Mouse (Mus musculus): Measurements from ENCODE around the gene Prss12. TPM values are rescaled to one million over a fixed set of nuclear protein-coding genes. Genes with fewer than 3 reads are reported as not detected.

Gene Prss12
- polyA plus RNA-seq, 1 experiment from 2014 or later, result 13.9 TPM

DNA sequence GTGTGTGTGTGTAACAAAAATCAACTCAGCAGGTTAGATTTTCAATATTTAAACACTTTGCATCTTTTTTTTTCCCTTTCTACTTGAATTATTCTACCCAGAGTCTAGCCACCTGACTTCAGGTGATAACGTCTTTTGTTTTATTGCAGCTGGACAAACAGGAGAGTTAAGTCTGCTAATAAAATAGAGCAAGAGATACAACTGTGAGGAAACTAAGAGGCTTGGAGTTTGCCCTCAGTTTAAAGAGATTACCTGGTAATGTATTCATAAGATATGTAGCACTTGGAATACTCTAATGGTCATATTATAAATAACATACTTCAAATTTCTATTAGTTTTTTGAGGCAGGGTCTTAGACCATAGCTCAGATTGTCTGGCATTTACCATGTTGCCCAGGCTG, 9.1 kb upstream of the Prss12 start:
- no peaks in the 10 kb centered on the region for H3K4me1 ChIP-seq
- H3K9ac ChIP-seq (replicated peaks), result no peak overlapping the region
- H3K27ac ChIP-seq (replicated peaks), result no peak overlapping the region
- no peak overlapping the region for H3K4me2 ChIP-seq (replicated peaks)
- 88% methylated on average over 1 of the region's 1 CpGs for WGBS
- no peak for ATAC-seq (ENCODE audit: low FRiP score, low read depth)
- H3K4me3 ChIP-seq, result no peak overlapping the region
- no peaks in the 10 kb centered on the region for H3K36me3 ChIP-seq
- no peaks in the 10 kb centered on the region for H3K27me3 ChIP-seq
- no peaks in the 10 kb centered on the region for H3K9me3 ChIP-seq

- WGBS, result 93% methylated on average over 7 of the region's 7 CpGs
- no peak for ATAC-seq (ENCODE audit: low FRiP score, low read depth)
- Histone ChIP-seq H3K27me3 (peaks cover 8% of the 10 kb centered on the region), H3K9me3 (no peaks in the 10 kb centered on the region), H3K9ac (replicated peaks) (no peak overlapping the region), H3K36me3 (no peaks in the 10 kb centered on the region), H3K4me2 (replicated peaks) (no peak overlapping the region), H3K4me3 (no peak overlapping the region), H3K27ac (replicated peaks) (no peak overlapping the region), H3K4me1 (no peaks in the 10 kb centered on the region; the same call in 1 of the 2 replicates)
These were observed 6.2 kb upstream of the Prss12 start for GRCm38 (mm10) chr3:123440490-123440889.

- 84% methylated on average over 1 of the region's 1 CpGs for WGBS
- Histone ChIP-seq H3K36me3 (no peaks in the 10 kb centered on the region), H3K4me1 (peaks cover 11% of the 10 kb centered on the region), H3K9ac (replicated peaks) (no peak overlapping the region), H3K4me3 (no peak overlapping the region), H3K27me3 (peaks cover 28% of the 10 kb centered on the region), H3K9me3 (no peaks in the 10 kb centered on the region), H3K4me2 (replicated peaks) (no peak overlapping the region), H3K27ac (replicated peaks) (no peak overlapping the region)
- ATAC-seq (ENCODE audit: low FRiP score, low read depth), result no peak
These were observed 2.2 kb upstream of the Prss12 start for GRCm38 (mm10) chr3:123444466-123444865.

DNA sequence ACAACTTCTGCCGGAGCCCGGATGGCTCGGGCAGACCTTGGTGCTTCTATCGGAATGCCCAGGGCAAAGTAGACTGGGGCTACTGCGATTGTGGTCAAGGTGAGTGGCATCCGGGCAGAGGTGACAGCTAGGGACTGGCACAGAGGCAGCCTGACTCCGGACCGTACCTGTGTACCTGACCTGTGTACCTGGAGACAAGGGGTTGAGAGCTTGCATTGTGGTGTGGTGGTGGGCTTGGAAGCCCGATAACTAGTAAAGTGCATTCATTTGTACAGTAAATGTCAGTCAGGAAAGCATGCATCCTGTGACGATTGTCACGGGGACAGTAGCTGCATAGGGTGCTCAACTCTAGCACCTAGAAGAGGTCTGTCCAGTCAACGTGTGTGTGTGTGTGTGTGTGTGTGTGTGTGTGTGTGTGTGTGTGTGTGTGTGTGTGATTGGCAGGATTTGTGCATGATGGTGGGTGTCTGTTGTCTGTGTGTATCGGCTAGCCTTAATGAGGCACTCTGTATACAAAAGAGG, 886 bp downstream of the Prss12 start:
- H3K4me3 ChIP-seq, result peak overlapping the region; percentile 60
- 8% methylated on average over 13 of the region's 13 CpGs for WGBS
- H3K4me2 ChIP-seq (replicated peaks), result peak overlapping the region; percentile 98
- peaks cover 28% of the 10 kb centered on the region for H3K27me3 ChIP-seq
- peak; percentile 70 for ATAC-seq (ENCODE audit: low FRiP score, low read depth)
- no peak overlapping the region for H3K27ac ChIP-seq (replicated peaks)
- no peaks in the 10 kb centered on the region for H3K9me3 ChIP-seq
- H3K36me3 ChIP-seq, result no peaks in the 10 kb centered on the region
- peak overlapping the region; percentile 68 for H3K9ac ChIP-seq (replicated peaks)
- H3K4me1 ChIP-seq, result peaks cover 11% of the 10 kb centered on the region

DNA sequence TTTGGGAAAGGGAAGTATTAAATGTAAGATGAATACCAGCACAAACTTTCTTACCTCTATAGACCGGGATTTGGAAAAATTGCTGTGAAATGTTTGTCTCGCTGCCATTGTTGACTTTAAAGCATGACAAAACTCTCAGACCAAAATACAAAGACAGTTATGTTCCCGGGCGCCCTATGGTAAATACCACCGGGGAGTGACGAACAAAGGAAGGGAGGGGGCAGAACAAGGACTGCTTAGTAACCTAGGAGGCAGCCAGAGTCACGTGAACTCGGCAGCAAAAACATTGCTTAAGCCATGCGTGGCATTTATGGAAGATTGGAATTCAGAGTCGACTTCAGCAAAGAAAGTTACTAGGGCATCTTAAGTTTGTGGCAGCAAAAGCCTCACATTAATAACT, 1.4 kb downstream of the Prss12 start:
- Histone ChIP-seq H3K4me3 (peak overlapping the region; percentile 60), H3K27ac (replicated peaks) (no peak overlapping the region), H3K9me3 (no peaks in the 10 kb centered on the region), H3K4me1 (peaks cover 11% of the 10 kb centered on the region), H3K36me3 (no peaks in the 10 kb centered on the region), H3K4me2 (replicated peaks) (peak overlapping the region; percentile 98), H3K9ac (replicated peaks) (no peak overlapping the region), H3K27me3 (peaks cover 28% of the 10 kb centered on the region)
- ATAC-seq (ENCODE audit: low FRiP score, low read depth), result peak; percentile 66
- WGBS, result 5% methylated on average over 10 of the region's 10 CpGs

DNA sequence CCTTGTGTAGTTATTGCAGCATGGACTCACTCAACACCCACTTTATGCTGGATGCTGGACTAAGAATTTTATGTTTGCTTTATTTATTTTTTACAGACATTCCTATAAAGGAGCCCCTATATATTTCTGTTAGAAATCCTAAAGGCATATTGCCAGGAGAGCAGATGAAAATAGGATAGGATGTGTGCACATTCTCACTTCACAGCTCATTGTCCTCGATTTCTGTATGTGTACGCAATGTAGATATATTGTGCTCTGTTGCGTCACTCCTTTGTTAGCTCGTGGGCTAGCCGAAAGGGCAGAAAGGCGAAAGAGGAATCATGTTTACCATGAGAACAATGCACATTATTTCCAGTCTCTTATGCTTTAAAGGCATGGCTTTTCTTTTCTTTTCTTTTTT, 3.4 kb downstream of the Prss12 start:
- H3K9me3 ChIP-seq, result no peaks in the 10 kb centered on the region
- H3K9ac ChIP-seq (replicated peaks), result no peak overlapping the region
- no peak overlapping the region for H3K4me3 ChIP-seq
- H3K27ac ChIP-seq (replicated peaks), result no peak overlapping the region
- H3K27me3 ChIP-seq, result peaks cover 24% of the 10 kb centered on the region
- ATAC-seq (ENCODE audit: low FRiP score, low read depth), result no peak
- 57% methylated on average over 6 of the region's 6 CpGs for WGBS
- no peak overlapping the region for H3K4me2 ChIP-seq (replicated peaks)
- no peaks in the 10 kb centered on the region for H3K36me3 ChIP-seq
- H3K4me1 ChIP-seq, result peaks cover 11% of the 10 kb centered on the region

DNA sequence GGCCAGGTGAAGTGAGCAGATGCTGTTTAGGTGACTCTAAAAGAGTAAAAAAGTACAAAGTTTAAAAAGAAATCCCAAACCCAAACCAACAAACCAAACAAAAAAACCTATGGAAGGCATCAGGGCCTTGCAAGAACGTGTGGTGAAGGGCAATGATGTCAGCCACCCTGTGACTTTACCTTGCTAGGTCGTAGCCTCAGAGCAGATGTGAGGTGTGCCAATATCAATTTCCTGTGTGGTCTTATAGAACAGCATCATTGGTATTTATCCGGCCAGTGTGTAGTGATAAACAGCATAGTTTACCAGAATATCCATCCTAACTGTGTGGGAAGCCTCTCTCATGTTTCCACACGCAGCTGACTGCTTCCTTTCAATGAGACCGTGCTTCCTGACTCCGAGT, 6.2 kb downstream of the Prss12 start:
- Histone ChIP-seq H3K9me3 (no peaks in the 10 kb centered on the region), H3K36me3 (no peaks in the 10 kb centered on the region), H3K4me3 (no peak overlapping the region), H3K27ac (replicated peaks) (no peak overlapping the region), H3K4me2 (replicated peaks) (no peak overlapping the region), H3K27me3 (no peaks in the 10 kb centered on the region), H3K9ac (replicated peaks) (no peak overlapping the region), H3K4me1 (peaks cover 4% of the 10 kb centered on the region)
- ATAC-seq (ENCODE audit: low FRiP score, low read depth), result no peak
- WGBS, result 84% methylated on average over 6 of the region's 6 CpGs

DNA sequence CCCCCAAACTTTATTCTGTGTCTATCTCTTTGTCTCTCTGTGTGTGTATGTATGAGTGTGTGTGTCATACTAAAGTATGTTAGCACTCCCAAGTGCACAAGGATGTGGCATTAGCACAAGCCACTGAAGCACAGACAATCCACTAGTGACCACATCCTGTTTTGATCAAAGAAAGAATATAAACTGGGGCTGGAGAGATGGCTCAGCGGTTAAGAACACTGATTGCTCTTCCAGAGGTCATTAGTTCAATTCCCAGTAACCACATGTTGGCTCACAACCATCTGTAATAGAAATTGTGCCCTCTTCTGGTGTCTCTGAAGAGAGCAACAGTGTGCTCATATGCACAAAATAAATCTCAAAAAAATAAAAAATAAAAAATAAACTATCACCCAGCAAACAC, 12.8 kb downstream of the Prss12 start:
- 56% methylated on average over 1 of the region's 1 CpGs for WGBS
- no peak for ATAC-seq (ENCODE audit: low FRiP score, low read depth)
- no peaks in the 10 kb centered on the region for H3K36me3 ChIP-seq

DNA sequence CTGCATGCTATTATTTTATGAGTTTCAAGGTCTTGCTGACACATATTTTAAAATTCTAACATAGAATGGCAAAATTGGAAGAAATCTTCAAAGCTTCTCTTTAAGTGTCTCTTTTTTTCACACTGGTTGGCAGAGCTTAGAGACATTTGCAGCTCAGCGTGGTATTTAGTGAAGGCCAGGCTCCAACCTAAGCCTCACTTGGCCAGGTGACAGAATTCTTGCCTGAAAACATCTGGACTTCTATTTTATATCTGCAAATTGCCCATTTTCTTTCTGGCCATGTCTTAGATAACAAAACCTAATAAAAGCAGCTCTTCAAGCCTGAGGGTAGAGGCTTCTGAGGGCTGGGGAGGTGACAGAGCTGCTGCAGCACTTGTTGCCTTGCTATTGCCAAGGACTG, 13.7 kb downstream of the Prss12 start:
- H3K36me3 ChIP-seq, result no peaks in the 10 kb centered on the region
- 91% methylated on average over 1 of the region's 1 CpGs for WGBS
- no peak overlapping the region for H3K9ac ChIP-seq (replicated peaks)
- no peak overlapping the region for H3K4me2 ChIP-seq (replicated peaks)
- H3K9me3 ChIP-seq, result no peaks in the 10 kb centered on the region
- H3K27me3 ChIP-seq, result no peaks in the 10 kb centered on the region
- no peak overlapping the region for H3K4me3 ChIP-seq
- H3K4me1 ChIP-seq, result no peaks in the 10 kb centered on the region
- no peak overlapping the region for H3K27ac ChIP-seq (replicated peaks)
- ATAC-seq (ENCODE audit: low FRiP score, low read depth), result no peak

More for the DNA sequence above, 12.8 kb downstream of the Prss12 start:
- H3K4me2 ChIP-seq (replicated peaks), result no peak overlapping the region
- H3K4me1 ChIP-seq, result no peaks in the 10 kb centered on the region
- H3K27me3 ChIP-seq, result no peaks in the 10 kb centered on the region
- no peaks in the 10 kb centered on the region for H3K9me3 ChIP-seq
- no peak overlapping the region for H3K27ac ChIP-seq (replicated peaks)
- H3K4me3 ChIP-seq, result no peak overlapping the region
- no peak overlapping the region for H3K9ac ChIP-seq (replicated peaks)

DNA sequence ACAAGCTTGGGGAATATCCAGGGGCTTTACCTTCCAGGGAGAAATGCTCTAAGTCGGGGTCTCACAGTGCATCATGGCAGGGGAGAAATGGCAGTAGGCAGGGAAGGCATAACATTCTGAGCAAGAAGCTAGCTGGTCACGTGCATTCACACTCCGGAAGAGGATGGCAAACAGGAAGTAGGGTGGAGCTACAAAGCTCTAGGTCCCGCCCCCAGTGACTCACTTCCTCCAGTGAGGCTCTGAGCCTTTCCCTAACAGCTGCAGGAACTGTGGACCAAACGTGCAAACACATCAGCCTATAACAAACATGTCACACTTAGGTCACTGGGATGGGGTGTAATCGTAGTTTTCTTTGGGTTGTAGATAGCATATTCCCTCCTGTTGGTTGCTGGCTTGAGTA, 15.6 kb downstream of the Prss12 start:
- no peaks in the 10 kb centered on the region for H3K9me3 ChIP-seq
- no peaks in the 10 kb centered on the region for H3K27me3 ChIP-seq
- H3K27ac ChIP-seq (replicated peaks), result no peak overlapping the region
- no peak for ATAC-seq (ENCODE audit: low FRiP score, low read depth)
- H3K9ac ChIP-seq (replicated peaks), result no peak overlapping the region
- H3K4me2 ChIP-seq (replicated peaks), result no peak overlapping the region
- no peaks in the 10 kb centered on the region for H3K36me3 ChIP-seq
- H3K4me3 ChIP-seq, result no peak overlapping the region
- H3K4me1 ChIP-seq, result no peaks in the 10 kb centered on the region
- WGBS, result 87% methylated on average over 6 of the region's 6 CpGs

- Histone ChIP-seq H3K27ac (replicated peaks) (no peak overlapping the region), H3K4me1 (no peaks in the 10 kb centered on the region), H3K4me3 (no peak overlapping the region), H3K9me3 (no peaks in the 10 kb centered on the region), H3K4me2 (replicated peaks) (no peak overlapping the region), H3K36me3 (no peaks in the 10 kb centered on the region), H3K27me3 (no peaks in the 10 kb centered on the region), H3K9ac (replicated peaks) (no peak overlapping the region)
- ATAC-seq (ENCODE audit: low FRiP score, low read depth), result no peak
- 77% methylated on average over 3 of the region's 3 CpGs for whole genome bisulfite sequencing
These were observed 30.1 kb downstream of the Prss12 start for GRCm38 (mm10) chr3:123476833-123477232.

DNA sequence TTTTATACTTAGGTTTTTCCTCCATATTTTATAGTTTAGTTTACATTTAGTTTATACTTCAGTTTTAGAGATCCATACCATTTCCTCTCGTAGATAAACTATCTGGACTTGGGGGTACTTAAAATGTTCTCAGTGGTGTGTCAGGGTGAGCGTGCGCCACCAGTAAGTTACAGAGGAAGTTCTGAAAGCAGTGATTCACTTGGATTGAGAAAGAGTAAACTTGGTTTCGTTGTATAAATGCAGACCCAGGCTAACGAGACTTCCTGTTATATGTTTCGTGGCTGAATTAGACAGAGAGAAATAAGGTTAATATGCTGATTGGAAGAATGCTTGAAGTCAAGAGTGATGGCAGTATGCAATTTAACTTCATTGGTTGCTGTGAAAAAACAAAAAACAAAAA, 34.6 kb downstream of the Prss12 start:
- H3K4me1 ChIP-seq, result no peaks in the 10 kb centered on the region

DNA sequence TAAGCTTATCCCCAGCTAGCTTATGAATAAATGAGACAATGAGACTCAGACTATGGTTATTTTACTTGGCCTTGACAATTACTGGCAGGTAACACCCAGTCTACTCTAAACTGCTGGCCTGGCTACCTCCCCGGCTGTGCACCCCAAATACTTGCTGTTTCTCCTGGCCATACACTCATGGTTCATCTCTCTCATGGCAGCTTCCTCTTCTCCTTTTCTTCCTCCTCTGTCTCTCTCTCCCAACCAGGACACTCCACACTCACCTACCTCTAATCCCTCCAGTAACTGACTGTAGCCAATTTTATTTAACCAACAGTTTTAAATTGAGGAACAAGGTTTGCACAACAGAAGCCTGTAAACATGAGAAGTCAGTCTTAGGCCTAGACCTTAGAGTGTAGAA, 45.1 kb downstream of the Prss12 start:
- 95% methylated on average over 1 of the region's 1 CpGs for WGBS
- Histone ChIP-seq H3K4me2 (replicated peaks) (no peak overlapping the region), H3K27ac (replicated peaks) (no peak overlapping the region), H3K36me3 (no peaks in the 10 kb centered on the region), H3K4me1 (no peaks in the 10 kb centered on the region), H3K4me3 (no peak overlapping the region), H3K27me3 (no peaks in the 10 kb centered on the region), H3K9me3 (no peaks in the 10 kb centered on the region), H3K9ac (replicated peaks) (no peak overlapping the region)
- ATAC-seq (ENCODE audit: low FRiP score, low read depth), result no peak

More for the DNA sequence above, 34.6 kb downstream of the Prss12 start:
- Histone ChIP-seq H3K4me2 (replicated peaks) (no peak overlapping the region), H3K27me3 (no peaks in the 10 kb centered on the region), H3K27ac (replicated peaks) (no peak overlapping the region), H3K36me3 (no peaks in the 10 kb centered on the region), H3K9ac (replicated peaks) (no peak overlapping the region), H3K9me3 (no peaks in the 10 kb centered on the region), H3K4me3 (no peak overlapping the region)
- no peak for ATAC-seq (ENCODE audit: low FRiP score, low read depth)
- WGBS, result 89% methylated on average over 6 of the region's 6 CpGs
